Mouse (Mus musculus): ENCODE data around the gene Capn12. TPM values are rescaled to one million over a fixed set of nuclear protein-coding genes. Genes with fewer than 3 reads are reported as not detected.

Capn12 gene
- polyA plus RNA-seq, 1 experiment from 2014 or later = 0.42 TPM

DNA sequence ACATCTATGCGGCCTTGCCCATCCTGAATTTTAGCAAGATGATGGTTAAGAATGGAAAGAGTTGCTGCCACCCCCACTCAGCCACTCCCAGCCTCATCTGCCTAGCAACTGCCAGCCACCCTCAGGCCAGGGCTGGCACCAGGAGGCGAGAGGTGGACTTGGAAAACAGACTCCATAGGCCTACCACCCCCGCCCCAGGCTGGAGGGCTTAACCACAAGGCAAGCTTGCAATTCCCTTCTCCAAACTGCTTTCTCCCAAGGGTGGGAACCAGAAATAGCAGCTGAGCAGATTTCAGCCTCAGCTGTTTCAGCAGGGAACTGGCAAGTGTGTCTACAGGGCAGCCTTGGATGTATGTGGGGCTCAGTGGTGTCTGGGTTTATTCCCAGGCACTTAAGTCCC is 21.6 kb downstream of the Capn12 start:
- H3K9me3 ChIP-seq (ENCODE audit: control insufficient read depth, low read length) = no peaks in the 10 kb centered on the region
- no peak overlapping the region for H3K27ac ChIP-seq (ENCODE audit: low read depth, low read length)
- H3K27me3 ChIP-seq (ENCODE audit: control insufficient read depth, insufficient read depth, low read length) = no peaks in the 10 kb centered on the region
- DNase-seq (ENCODE audit: low spot score, missing footprints) (no peak), ATAC-seq (ENCODE audit: low FRiP score) (no peak)
- no peak overlapping the region for H3K9ac ChIP-seq (ENCODE audit: low read length)
- peaks cover 51% of the 10 kb centered on the region for H3K36me3 ChIP-seq (ENCODE audit: control insufficient read depth, insufficient read depth, low read length)
- no peaks in the 10 kb centered on the region for H3K4me1 ChIP-seq (ENCODE audit: control insufficient read depth, insufficient read depth, low read length)
- no peak overlapping the region for H3K4me3 ChIP-seq (ENCODE audit: low read depth, low read length)
- no peak overlapping the region for H3K4me2 ChIP-seq
- 95% methylated on average over 3 of the region's 3 CpGs for WGBS

DNA sequence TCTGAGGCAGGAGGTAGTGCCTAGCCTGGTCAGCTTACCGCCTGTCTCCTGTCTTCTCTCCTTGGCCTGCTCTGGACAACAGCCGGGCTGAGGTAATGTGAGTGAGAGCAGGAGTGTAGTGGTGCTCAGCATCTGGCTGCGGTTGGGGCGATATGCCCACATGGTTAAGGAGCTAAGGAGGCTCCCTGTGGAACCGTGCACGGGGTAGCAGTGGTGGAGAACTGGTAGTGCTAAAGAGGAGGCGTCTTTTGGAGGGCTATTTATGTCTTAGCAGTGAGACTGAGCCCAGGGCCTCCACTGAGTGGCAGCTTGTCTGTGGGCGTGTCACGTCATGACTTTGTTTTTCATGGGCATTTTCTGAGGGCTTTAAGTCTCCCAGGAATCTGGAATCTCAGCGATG is 22.6 kb downstream of the Capn12 start:
- Histone ChIP-seq H3K36me3 (ENCODE audit: control insufficient read depth, insufficient read depth, low read length) (peaks cover 48% of the 10 kb centered on the region), H3K9me3 (ENCODE audit: control insufficient read depth, low read length) (no peaks in the 10 kb centered on the region), H3K4me3 (ENCODE audit: low read depth, low read length) (no peak overlapping the region), H3K4me1 (ENCODE audit: control insufficient read depth, insufficient read depth, low read length) (no peaks in the 10 kb centered on the region), H3K4me2 (no peak overlapping the region), H3K27ac (ENCODE audit: low read depth, low read length) (no peak overlapping the region), H3K27me3 (ENCODE audit: control insufficient read depth, insufficient read depth, low read length) (no peaks in the 10 kb centered on the region), H3K9ac (ENCODE audit: low read length) (no peak overlapping the region)
- ATAC-seq (ENCODE audit: low FRiP score) (no peak), DNase-seq (ENCODE audit: low spot score, missing footprints) (no peak)
- 92% methylated on average over 10 of the region's 10 CpGs for WGBS

DNA sequence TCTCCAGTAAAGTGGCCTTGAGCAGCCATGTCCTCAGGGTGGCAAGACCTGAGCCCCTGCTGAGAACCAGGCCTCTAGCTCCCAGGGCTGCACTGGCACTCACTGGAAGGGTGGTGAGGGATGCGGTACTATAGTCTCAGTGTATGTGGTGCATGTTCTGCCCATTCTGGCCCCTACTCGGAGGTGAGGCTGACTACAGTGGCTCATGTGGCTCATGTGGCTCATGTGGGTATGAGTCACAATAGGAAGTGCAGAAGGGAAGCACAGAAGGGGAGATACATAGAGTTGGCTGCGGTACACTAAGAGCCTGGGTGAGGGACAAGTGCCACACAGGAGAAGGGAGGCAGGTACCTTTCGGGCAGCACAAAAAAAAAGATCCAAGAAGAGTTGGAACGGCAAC is 26.0 kb downstream of the Capn12 start:
- WGBS = 95% methylated on average over 5 of the region's 5 CpGs
- H3K4me1 ChIP-seq (ENCODE audit: control insufficient read depth, insufficient read depth, low read length) = no peaks in the 10 kb centered on the region

DNA sequence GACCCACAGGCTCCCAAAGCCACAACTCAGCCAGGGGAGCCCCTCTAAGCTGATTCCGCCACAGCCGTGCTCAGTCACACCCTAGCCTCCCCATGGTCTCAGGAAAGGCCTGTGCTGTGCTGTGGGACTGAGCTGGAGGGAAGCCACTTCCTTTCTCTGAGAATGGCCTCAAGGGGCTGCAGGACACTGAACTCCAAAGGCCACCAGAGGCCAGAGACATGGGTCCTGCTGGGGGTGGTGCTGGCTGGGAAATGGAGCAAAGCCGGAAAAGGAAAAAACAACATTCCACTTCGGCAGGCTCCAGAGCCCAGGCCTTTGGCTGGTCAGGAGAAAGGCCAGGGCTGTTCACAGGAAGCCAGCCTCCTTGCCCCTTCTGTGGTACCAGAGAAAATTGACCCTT is 30.4 kb downstream of the Capn12 start:
- Histone ChIP-seq H3K36me3 (ENCODE audit: control insufficient read depth, insufficient read depth, low read length) (peaks cover 46% of the 10 kb centered on the region), H3K9me3 (ENCODE audit: control insufficient read depth, low read length) (no peaks in the 10 kb centered on the region), H3K9ac (ENCODE audit: low read length) (no peak overlapping the region), H3K4me2 (no peak overlapping the region), H3K4me3 (ENCODE audit: low read depth, low read length) (no peak overlapping the region), H3K27ac (ENCODE audit: low read depth, low read length) (no peak overlapping the region), H3K4me1 (ENCODE audit: control insufficient read depth, insufficient read depth, low read length) (no peaks in the 10 kb centered on the region), H3K27me3 (ENCODE audit: control insufficient read depth, insufficient read depth, low read length) (no peaks in the 10 kb centered on the region)
- WGBS = 85% methylated on average over 4 of the region's 4 CpGs
- ATAC-seq (ENCODE audit: low FRiP score) = no peak
- DNase-seq (ENCODE audit: low spot score, missing footprints) = no peak

More for the DNA sequence above, 26.0 kb downstream of the Capn12 start:
- H3K9me3 ChIP-seq (ENCODE audit: control insufficient read depth, low read length) = no peaks in the 10 kb centered on the region
- H3K4me3 ChIP-seq (ENCODE audit: low read depth, low read length) = no peak overlapping the region
- no peak overlapping the region for H3K9ac ChIP-seq (ENCODE audit: low read length)
- H3K36me3 ChIP-seq (ENCODE audit: control insufficient read depth, insufficient read depth, low read length) = peaks cover 51% of the 10 kb centered on the region
- DNase-seq (ENCODE audit: low spot score, missing footprints) = no peak
- no peak overlapping the region for H3K4me2 ChIP-seq
- no peak overlapping the region for H3K27ac ChIP-seq (ENCODE audit: low read depth, low read length)
- no peak for ATAC-seq (ENCODE audit: low FRiP score)
- no peaks in the 10 kb centered on the region for H3K27me3 ChIP-seq (ENCODE audit: control insufficient read depth, insufficient read depth, low read length)

DNA sequence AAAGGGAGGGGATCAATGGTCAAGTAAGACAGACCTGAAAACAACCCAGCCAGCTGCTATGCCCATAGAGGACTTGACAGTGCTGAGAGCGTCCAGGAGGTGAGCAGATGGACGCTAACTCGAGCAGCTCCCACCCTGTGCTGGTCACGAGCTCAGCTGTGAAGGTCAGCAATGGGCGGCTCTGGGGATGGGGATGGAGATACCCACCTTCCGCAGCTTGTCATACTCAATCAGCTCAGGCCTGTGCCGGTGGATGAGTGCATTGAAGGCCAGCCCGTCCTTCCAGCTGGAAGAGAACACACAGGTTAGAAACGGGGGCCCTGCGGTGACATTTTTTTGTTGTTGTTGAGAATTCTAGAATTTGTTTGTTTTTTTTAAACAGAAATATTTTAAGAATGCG is 31.9 kb downstream of the Capn12 start:
- 79% methylated on average over 11 of the region's 11 CpGs for WGBS
- Histone ChIP-seq H3K4me3 (ENCODE audit: low read depth, low read length) (no peak overlapping the region), H3K4me2 (no peak overlapping the region), H3K27me3 (ENCODE audit: control insufficient read depth, insufficient read depth, low read length) (no peaks in the 10 kb centered on the region), H3K4me1 (ENCODE audit: control insufficient read depth, insufficient read depth, low read length) (no peaks in the 10 kb centered on the region), H3K9ac (ENCODE audit: low read length) (no peak overlapping the region), H3K36me3 (ENCODE audit: control insufficient read depth, insufficient read depth, low read length) (peaks cover 45% of the 10 kb centered on the region), H3K27ac (ENCODE audit: low read depth, low read length) (no peak overlapping the region), H3K9me3 (ENCODE audit: control insufficient read depth, low read length) (no peaks in the 10 kb centered on the region)
- no peak for ATAC-seq (ENCODE audit: low FRiP score)
- DNase-seq (ENCODE audit: low spot score, missing footprints) = no peak

DNA sequence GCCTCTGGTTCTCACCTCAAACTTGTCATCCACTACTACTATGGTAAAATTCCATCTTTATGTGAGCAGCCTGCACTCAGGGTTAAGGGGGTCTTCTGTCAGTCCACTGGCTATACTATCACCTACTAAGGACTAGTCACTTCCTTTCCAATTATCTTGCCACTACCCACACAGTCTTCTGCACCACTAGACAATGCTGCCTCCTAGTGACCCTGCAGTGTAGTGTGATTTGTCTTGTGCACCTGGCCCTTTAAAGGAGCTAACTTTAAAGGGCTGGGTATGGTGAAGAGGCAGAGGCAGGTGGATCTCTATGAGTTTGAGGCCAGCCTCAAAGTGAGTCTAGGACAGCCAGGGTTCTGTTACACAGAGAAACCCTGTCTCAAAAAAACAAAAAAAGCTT is 35.3 kb downstream of the Capn12 start:
- DNase-seq (ENCODE audit: low spot score, missing footprints) (no peak), ATAC-seq (ENCODE audit: low FRiP score) (no peak)
- no peaks in the 10 kb centered on the region for H3K27me3 ChIP-seq (ENCODE audit: control insufficient read depth, insufficient read depth, low read length)
- no peaks in the 10 kb centered on the region for H3K9me3 ChIP-seq (ENCODE audit: control insufficient read depth, low read length)
- H3K4me1 ChIP-seq (ENCODE audit: control insufficient read depth, insufficient read depth, low read length) = 0 out of 2 replicates have a peak, but pooled peaks cover 2% of the 10 kb centered on the region
- no peak overlapping the region for H3K4me2 ChIP-seq
- peaks cover 29% of the 10 kb centered on the region for H3K36me3 ChIP-seq (ENCODE audit: control insufficient read depth, insufficient read depth, low read length)
- no peak overlapping the region for H3K9ac ChIP-seq (ENCODE audit: low read length)
- no peak overlapping the region for H3K4me3 ChIP-seq (ENCODE audit: low read depth, low read length)
- no peak overlapping the region for H3K27ac ChIP-seq (ENCODE audit: low read depth, low read length)

DNA sequence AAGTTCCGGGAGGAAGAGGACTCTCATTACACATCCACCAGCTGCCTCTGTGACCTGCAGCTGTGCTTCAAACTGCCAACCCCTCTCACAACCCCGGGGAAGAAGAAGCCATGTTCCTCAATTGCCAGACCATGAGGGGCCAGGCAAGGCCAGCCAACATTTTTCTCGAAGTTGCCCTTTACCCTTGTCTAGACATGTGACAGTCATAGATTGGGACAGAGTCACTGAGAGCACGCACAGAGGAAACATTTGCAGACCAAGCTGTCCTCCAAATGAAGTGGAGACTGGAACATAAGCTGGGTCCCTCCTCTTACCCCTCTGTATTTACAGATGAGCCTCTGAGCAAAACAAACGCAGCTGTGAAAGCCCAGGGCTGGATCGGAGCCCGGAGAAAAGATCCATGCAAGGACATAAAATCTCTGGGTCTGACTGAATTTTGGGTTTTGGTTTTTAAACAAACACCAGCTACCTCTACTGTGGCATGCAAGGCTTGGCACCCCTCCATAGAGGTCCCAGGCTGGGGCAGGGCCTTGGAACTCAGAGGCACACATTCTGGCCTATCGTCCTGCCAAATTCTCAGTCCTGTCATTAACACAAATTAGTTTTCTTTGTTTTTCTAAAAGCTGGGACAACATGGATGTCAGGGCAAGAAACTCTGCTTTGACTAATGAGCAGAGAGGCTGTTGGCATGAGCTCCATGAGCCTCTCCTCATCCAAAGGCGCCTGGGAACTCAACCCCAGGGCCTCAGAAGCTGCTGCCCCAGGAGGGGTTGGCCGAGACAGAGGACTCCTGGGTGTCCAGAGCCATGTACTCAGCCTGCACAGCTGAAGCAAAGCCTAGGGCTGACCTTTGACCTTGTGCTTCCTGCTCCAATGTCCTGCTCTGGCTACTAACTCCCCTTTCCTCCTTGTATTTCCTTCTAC is 36.5 kb downstream of the Capn12 start:
- 81% methylated on average over 10 of the region's 10 CpGs for WGBS
- Histone ChIP-seq H3K4me2 (no peak overlapping the region), H3K9ac (ENCODE audit: low read length) (no peak overlapping the region), H3K27me3 (ENCODE audit: control insufficient read depth, insufficient read depth, low read length) (no peaks in the 10 kb centered on the region), H3K36me3 (ENCODE audit: control insufficient read depth, insufficient read depth, low read length) (peaks cover 23% of the 10 kb centered on the region), H3K4me1 (ENCODE audit: control insufficient read depth, insufficient read depth, low read length) (0 out of 2 replicates have a peak, but pooled peaks cover 2% of the 10 kb centered on the region), H3K27ac (ENCODE audit: low read depth, low read length) (no peak overlapping the region), H3K9me3 (ENCODE audit: control insufficient read depth, low read length) (no peaks in the 10 kb centered on the region), H3K4me3 (ENCODE audit: low read depth, low read length) (no peak overlapping the region)
- ATAC-seq (ENCODE audit: low FRiP score) = no peak
- no peak for DNase-seq (ENCODE audit: low spot score, missing footprints)

DNA sequence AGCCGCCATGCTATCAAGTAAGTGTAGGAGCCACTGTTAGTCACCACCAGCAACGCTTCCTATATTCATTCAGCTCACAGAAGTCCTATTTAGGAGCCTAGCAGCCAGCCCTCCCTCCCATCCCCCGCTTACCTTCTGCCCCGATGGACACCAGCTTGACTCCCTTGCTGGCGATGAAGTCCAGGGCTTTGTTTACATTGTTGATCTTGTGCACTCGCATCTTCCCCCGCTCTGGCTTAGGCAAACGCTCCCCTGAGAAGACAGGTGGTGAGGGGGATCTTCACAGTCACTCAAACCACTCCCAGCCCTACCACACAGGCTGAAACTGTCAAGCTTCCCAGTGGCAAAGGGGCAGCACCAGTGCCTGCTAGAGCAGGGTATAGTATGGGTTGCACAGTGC is 37.3 kb downstream of the Capn12 start:
- peaks cover 15% of the 10 kb centered on the region for H3K36me3 ChIP-seq (ENCODE audit: control insufficient read depth, insufficient read depth, low read length)
- H3K4me2 ChIP-seq = no peak overlapping the region
- no peak overlapping the region for H3K27ac ChIP-seq (ENCODE audit: low read depth, low read length)
- no peaks in the 10 kb centered on the region for H3K9me3 ChIP-seq (ENCODE audit: control insufficient read depth, low read length)
- H3K4me3 ChIP-seq (ENCODE audit: low read depth, low read length) = no peak overlapping the region
- WGBS = 83% methylated on average over 8 of the region's 8 CpGs
- no peak for DNase-seq (ENCODE audit: low spot score, missing footprints)
- no peaks in the 10 kb centered on the region for H3K27me3 ChIP-seq (ENCODE audit: control insufficient read depth, insufficient read depth, low read length)
- peaks cover 5% of the 10 kb centered on the region for H3K4me1 ChIP-seq (ENCODE audit: control insufficient read depth, insufficient read depth, low read length)
- no peak overlapping the region for H3K9ac ChIP-seq (ENCODE audit: low read length)
- no peak for ATAC-seq (ENCODE audit: low FRiP score)

DNA sequence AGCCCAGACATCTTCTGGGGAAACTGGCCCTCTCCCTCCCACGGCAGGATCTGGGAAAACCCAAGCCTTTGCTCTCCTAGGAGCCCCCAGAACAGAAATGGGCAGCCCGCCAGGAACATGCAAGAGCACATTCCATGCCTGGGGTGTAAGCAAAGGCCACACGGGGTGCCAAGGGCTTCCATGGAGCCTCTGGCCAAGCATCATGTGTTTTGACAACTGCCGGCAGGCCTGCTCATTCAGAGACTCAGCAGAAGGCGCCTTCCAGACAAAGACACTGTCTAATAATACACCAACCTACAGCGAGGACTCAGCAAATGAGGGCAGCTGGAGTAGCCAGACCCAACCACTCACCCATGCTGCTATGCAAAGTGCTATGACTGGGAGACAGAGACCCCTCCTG is 38.6 kb downstream of the Capn12 start:
- DNase-seq (ENCODE audit: low spot score, missing footprints) (no peak), ATAC-seq (ENCODE audit: low FRiP score) (no peak)
- 78% methylated on average over 6 of the region's 6 CpGs for WGBS
- Histone ChIP-seq H3K27ac (ENCODE audit: low read depth, low read length) (no peak overlapping the region), H3K27me3 (ENCODE audit: control insufficient read depth, insufficient read depth, low read length) (no peaks in the 10 kb centered on the region), H3K4me1 (ENCODE audit: control insufficient read depth, insufficient read depth, low read length) (peaks cover 18% of the 10 kb centered on the region), H3K4me2 (no peak overlapping the region), H3K36me3 (ENCODE audit: control insufficient read depth, insufficient read depth, low read length) (peaks cover 13% of the 10 kb centered on the region), H3K4me3 (ENCODE audit: low read depth, low read length) (no peak overlapping the region), H3K9me3 (ENCODE audit: control insufficient read depth, low read length) (no peaks in the 10 kb centered on the region), H3K9ac (ENCODE audit: low read length) (no peak overlapping the region)

All from midbrain, embryonic 11.5 days (tissue).